Mouse (Mus musculus): ENCODE results near the gene Itprid1. TPM values are rescaled to one million over a fixed set of nuclear protein-coding genes. Genes with fewer than 3 reads are reported as not detected.

The Itprid1 gene
- not detected in 2 replicates for polyA plus RNA-seq (2014; fragmentation: Nextera tagmentation; extraction: Ambion mirVana)

GRCm38 (mm10) chr6:55836650-55837320 lies at the start of gene Itprid1:
TSS of gene Itprid1 (plus strand) at chr6:55836895.
- H3K27ac ChIP-seq (replicated peaks in 1 of 2; ENCODE audit: control insufficient read depth in 1 of 2, insufficient read depth in 1 of 2, low read depth in 2 of 2, low read length in 2 of 2), result no peak within 1 kb of the TSS
- ATAC-seq (ENCODE audit: insufficient number of reproducible peaks, insufficient read depth, low FRiP score, low read depth), result no peak
- WGBS, result 68% methylated on average over 8 of the region's 8 CpGs

GRCm38 (mm10) chr6:55789557-55789956 lies 47.1 kb upstream of the Itprid1 start:
- H3K4me2 ChIP-seq (ENCODE audit: low read length), result no peak overlapping the region
- no peaks in the 10 kb centered on the region for H3K36me3 ChIP-seq (ENCODE audit: control insufficient read depth, insufficient read depth, low read length)
- no peaks in the 10 kb centered on the region for H3K27me3 ChIP-seq (ENCODE audit: control insufficient read depth, insufficient read depth, low read length)
- H3K27ac ChIP-seq (replicated peaks in 1 of 2; ENCODE audit: control insufficient read depth in 1 of 2, insufficient read depth in 1 of 2, low read depth in 2 of 2, low read length in 2 of 2), result no peak overlapping the region
- 52% methylated on average over 1 of the region's 1 CpGs for WGBS
- no peak overlapping the region for H3K9ac ChIP-seq (ENCODE audit: low read length)
- peaks cover 2 to 12% of the 10 kb centered on the region in 2 experiments for H3K4me1 ChIP-seq (ENCODE audit: control insufficient read depth in 2 of 2, insufficient read depth in 2 of 2, low read length in 2 of 2)
- no peaks in the 10 kb centered on the region for H3K9me3 ChIP-seq (ENCODE audit: control insufficient read depth, low read length)
- no peak for ATAC-seq (ENCODE audit: insufficient number of reproducible peaks, insufficient read depth, low FRiP score, low read depth)
- H3K4me3 ChIP-seq (ENCODE audit: control insufficient read depth in 1 of 2, insufficient read depth in 1 of 2, low read depth in 1 of 2, low read length in 2 of 2), result no peak overlapping the region

More at GRCm38 (mm10) chr6:55836650-55837320, at the start of gene Itprid1:
- Histone ChIP-seq H3K36me3 (ENCODE audit: control insufficient read depth, insufficient read depth, low read length) (no peaks in the 10 kb centered on the region), H3K4me2 (ENCODE audit: low read length) (no peak within 1 kb of the TSS), H3K4me1 (ENCODE audit: control insufficient read depth in 2 of 2, insufficient read depth in 2 of 2, low read length in 2 of 2) (no peaks in the 10 kb centered on the region), H3K27me3 (ENCODE audit: control insufficient read depth, insufficient read depth, low read length) (no peaks in the 10 kb centered on the region), H3K9ac (ENCODE audit: low read length) (no peak within 1 kb of the TSS), H3K9me3 (ENCODE audit: control insufficient read depth, low read length) (no peaks in the 10 kb centered on the region), H3K4me3 (ENCODE audit: control insufficient read depth in 1 of 2, insufficient read depth in 1 of 2, low read depth in 1 of 2, low read length in 2 of 2) (no peak within 1 kb of the TSS)

- H3K9me3 ChIP-seq (ENCODE audit: control insufficient read depth, low read length), result no peaks in the 10 kb centered on the region
- H3K4me3 ChIP-seq (ENCODE audit: control insufficient read depth in 1 of 2, insufficient read depth in 1 of 2, low read depth in 1 of 2, low read length in 2 of 2), result no peak overlapping the region
- H3K4me2 ChIP-seq (ENCODE audit: low read length), result peak overlapping the region; percentile 47
- ATAC-seq (ENCODE audit: insufficient number of reproducible peaks, insufficient read depth, low FRiP score, low read depth), result no peak
- no peak overlapping the region for H3K27ac ChIP-seq (replicated peaks in 1 of 2; ENCODE audit: control insufficient read depth in 1 of 2, insufficient read depth in 1 of 2, low read depth in 2 of 2, low read length in 2 of 2)
- H3K27me3 ChIP-seq (ENCODE audit: control insufficient read depth, insufficient read depth, low read length), result no peaks in the 10 kb centered on the region
- no peak overlapping the region for H3K9ac ChIP-seq (ENCODE audit: low read length)
- H3K36me3 ChIP-seq (ENCODE audit: control insufficient read depth, insufficient read depth, low read length), result no peaks in the 10 kb centered on the region
- 21% methylated on average over 6 of the region's 6 CpGs for WGBS
- H3K4me1 ChIP-seq (ENCODE audit: control insufficient read depth in 2 of 2, insufficient read depth in 2 of 2, low read length in 2 of 2), result peaks cover 2 to 12% of the 10 kb centered on the region in 2 experiments
These were observed 44.7 kb upstream of the Itprid1 start for GRCm38 (mm10) chr6:55791852-55792496.

- Histone ChIP-seq H3K36me3 (ENCODE audit: control insufficient read depth, insufficient read depth, low read length) (no peaks in the 10 kb centered on the region), H3K4me3 (ENCODE audit: control insufficient read depth in 1 of 2, insufficient read depth in 1 of 2, low read depth in 1 of 2, low read length in 2 of 2) (no peak overlapping the region), H3K9ac (ENCODE audit: low read length) (no peak overlapping the region), H3K9me3 (ENCODE audit: control insufficient read depth, low read length) (no peaks in the 10 kb centered on the region), H3K27me3 (ENCODE audit: control insufficient read depth, insufficient read depth, low read length) (no peaks in the 10 kb centered on the region), H3K4me1 (ENCODE audit: control insufficient read depth in 2 of 2, insufficient read depth in 2 of 2, low read length in 2 of 2) (peaks cover 2 to 12% of the 10 kb centered on the region in 2 experiments), H3K4me2 (ENCODE audit: low read length) (peak overlapping the region; percentile 47), H3K27ac (replicated peaks in 1 of 2; ENCODE audit: control insufficient read depth in 1 of 2, insufficient read depth in 1 of 2, low read depth in 2 of 2, low read length in 2 of 2) (no peak overlapping the region)
- 22% methylated on average over 8 of the region's 8 CpGs for WGBS
- ATAC-seq (ENCODE audit: insufficient number of reproducible peaks, insufficient read depth, low FRiP score, low read depth), result no peak
These were observed 44.2 kb upstream of the Itprid1 start for GRCm38 (mm10) chr6:55792536-55792935.

GRCm38 (mm10) chr6:55802686-55803085 lies 34.0 kb upstream of the Itprid1 start:
- no peak overlapping the region for H3K9ac ChIP-seq (ENCODE audit: low read length)
- no peak overlapping the region for H3K4me3 ChIP-seq (ENCODE audit: control insufficient read depth in 1 of 2, insufficient read depth in 1 of 2, low read depth in 1 of 2, low read length in 2 of 2)

GRCm38 (mm10) chr6:55803357-55803756 lies 33.3 kb upstream of the Itprid1 start:
- no peak overlapping the region for H3K9ac ChIP-seq (ENCODE audit: low read length)
- WGBS, result 61% methylated on average over 7 of the region's 7 CpGs
- H3K4me1 ChIP-seq (ENCODE audit: control insufficient read depth in 2 of 2, insufficient read depth in 2 of 2, low read length in 2 of 2), result no peaks in the 10 kb centered on the region
- ATAC-seq (ENCODE audit: insufficient number of reproducible peaks, insufficient read depth, low FRiP score, low read depth), result no peak
- no peaks in the 10 kb centered on the region for H3K27me3 ChIP-seq (ENCODE audit: control insufficient read depth, insufficient read depth, low read length)
- H3K9me3 ChIP-seq (ENCODE audit: control insufficient read depth, low read length), result no peaks in the 10 kb centered on the region
- H3K4me2 ChIP-seq (ENCODE audit: low read length), result no peak overlapping the region
- H3K4me3 ChIP-seq (ENCODE audit: control insufficient read depth in 1 of 2, insufficient read depth in 1 of 2, low read depth in 1 of 2, low read length in 2 of 2), result no peak overlapping the region
- no peak overlapping the region for H3K27ac ChIP-seq (replicated peaks in 1 of 2; ENCODE audit: control insufficient read depth in 1 of 2, insufficient read depth in 1 of 2, low read depth in 2 of 2, low read length in 2 of 2)
- no peaks in the 10 kb centered on the region for H3K36me3 ChIP-seq (ENCODE audit: control insufficient read depth, insufficient read depth, low read length)

More at GRCm38 (mm10) chr6:55802686-55803085, 34.0 kb upstream of the Itprid1 start:
- no peaks in the 10 kb centered on the region for H3K9me3 ChIP-seq (ENCODE audit: control insufficient read depth, low read length)
- WGBS, result 64% methylated on average over 1 of the region's 1 CpGs
- H3K4me2 ChIP-seq (ENCODE audit: low read length), result no peak overlapping the region
- no peaks in the 10 kb centered on the region for H3K36me3 ChIP-seq (ENCODE audit: control insufficient read depth, insufficient read depth, low read length)
- no peaks in the 10 kb centered on the region for H3K27me3 ChIP-seq (ENCODE audit: control insufficient read depth, insufficient read depth, low read length)
- no peaks in the 10 kb centered on the region for H3K4me1 ChIP-seq (ENCODE audit: control insufficient read depth in 2 of 2, insufficient read depth in 2 of 2, low read length in 2 of 2)
- H3K27ac ChIP-seq (replicated peaks in 1 of 2; ENCODE audit: control insufficient read depth in 1 of 2, insufficient read depth in 1 of 2, low read depth in 2 of 2, low read length in 2 of 2), result no peak overlapping the region
- ATAC-seq (ENCODE audit: insufficient number of reproducible peaks, insufficient read depth, low FRiP score, low read depth), result no peak

- Histone ChIP-seq H3K4me2 (ENCODE audit: low read length) (no peak overlapping the region), H3K9ac (ENCODE audit: low read length) (no peak overlapping the region), H3K27me3 (ENCODE audit: control insufficient read depth, insufficient read depth, low read length) (no peaks in the 10 kb centered on the region), H3K9me3 (ENCODE audit: control insufficient read depth, low read length) (no peaks in the 10 kb centered on the region), H3K27ac (replicated peaks in 1 of 2; ENCODE audit: control insufficient read depth in 1 of 2, insufficient read depth in 1 of 2, low read depth in 2 of 2, low read length in 2 of 2) (no peak overlapping the region), H3K4me1 (ENCODE audit: control insufficient read depth in 2 of 2, insufficient read depth in 2 of 2, low read length in 2 of 2) (no peaks in the 10 kb centered on the region), H3K4me3 (ENCODE audit: control insufficient read depth in 1 of 2, insufficient read depth in 1 of 2, low read depth in 1 of 2, low read length in 2 of 2) (no peak overlapping the region), H3K36me3 (ENCODE audit: control insufficient read depth, insufficient read depth, low read length) (no peaks in the 10 kb centered on the region)
- WGBS, result 23% methylated on average over 12 of the region's 12 CpGs
- ATAC-seq (ENCODE audit: insufficient number of reproducible peaks, insufficient read depth, low FRiP score, low read depth), result no peak
These were observed 32.6 kb upstream of the Itprid1 start for GRCm38 (mm10) chr6:55803991-55804680.
